Comparison of ENCODE assay signal across 14 mouse cellular contexts in genomic region chr7:110753926-110754330, GRCm38 (mm10). TPM values are rescaled to one million over a fixed set of nuclear protein-coding genes. Genes with fewer than 3 reads are reported as not detected.
DNase-seq lines count a peak whose midpoint lies in the region; ATAC-seq and TF ChIP-seq lines count a peak whose summit lies in the region.
"Had no signal": no experiment of that assay in that cellular context is flagged by ENCODE, and none has a peak within 500 bp of the region (broad histone marks: within the 10 kb centered on the region; RNA-seq: fewer than 3 reads in every experiment).

No protein-coding gene starts in this region.

- peak; percentile 45 for DNase-seq in gastrocnemius, adult 2 months
- DNase-seq in gastrocnemius, postnatal 36 days = no peak
- peak; percentile 91 for DNase-seq in midbrain, embryonic 11.5 days (ENCODE audit: low spot score, missing footprints)
- DNase-seq in left cerebral cortex, postnatal 4 days = no peak
- DNase-seq: adrenal gland, postnatal 10 days; cerebellum, adult 18-20 months; thymus, adult 2 months had no signal

- H3K9ac ChIP-seq in midbrain, embryonic 11.5 days (ENCODE audit: low read length) = no peak overlapping the region
- H3K9ac ChIP-seq in midbrain, embryonic 16.5 days (ENCODE audit: low read depth, low read length) = no peak overlapping the region
- H3K9ac ChIP-seq in kidney, embryonic 15.5 days = no peak overlapping the region
- no peak overlapping the region for H3K9ac ChIP-seq in midbrain, embryonic 13.5 days (replicated peaks)
- H3K9ac ChIP-seq: liver, embryonic 15.5 days; neural tube, embryonic 13.5 days had no signal

- H3K4me3 ChIP-seq in gastrocnemius, adult 2 months = no peak overlapping the region
- no peak overlapping the region for H3K4me3 ChIP-seq in midbrain, embryonic 11.5 days (ENCODE audit: low read depth, low read length)
- H3K4me3 ChIP-seq in midbrain, embryonic 16.5 days (ENCODE audit: low read depth, low read length) = no peak overlapping the region
- H3K4me3 ChIP-seq in kidney, embryonic 15.5 days (replicated peaks) = no peak overlapping the region
- H3K4me3 ChIP-seq in midbrain, embryonic 13.5 days (replicated peaks) = no peak overlapping the region
- H3K4me3 ChIP-seq: liver, embryonic 15.5 days; neural tube, embryonic 13.5 days had no signal

- H3K9me3 ChIP-seq in midbrain, embryonic 11.5 days (ENCODE audit: control insufficient read depth, low read length) = no peaks in the 10 kb centered on the region
- no peaks in the 10 kb centered on the region for H3K9me3 ChIP-seq in midbrain, embryonic 16.5 days (replicated peaks; ENCODE audit: control insufficient read depth, low read length, poor library complexity, severe bottlenecking)
- no peaks in the 10 kb centered on the region for H3K9me3 ChIP-seq in kidney, embryonic 15.5 days (replicated peaks)
- no peaks in the 10 kb centered on the region for H3K9me3 ChIP-seq in midbrain, embryonic 13.5 days
- H3K9me3 ChIP-seq: liver, embryonic 15.5 days; neural tube, embryonic 13.5 days had no signal

- intact Hi-C loops in gastrocnemius, adult 2 months (cut with DNase I) = no loop called here
- intact Hi-C loops in gastrocnemius, postnatal 36 days (cut with DNase I) = no loop called here
- intact Hi-C loops in left cerebral cortex, postnatal 4 days (cut with DNase I) = no loop called here

- H3K27me3 ChIP-seq in midbrain, embryonic 11.5 days (ENCODE audit: control insufficient read depth, insufficient read depth, low read length) = no peaks in the 10 kb centered on the region
- no peaks in the 10 kb centered on the region for H3K27me3 ChIP-seq in midbrain, embryonic 16.5 days (ENCODE audit: control insufficient read depth, insufficient read depth, low read depth, low read length)
- H3K27me3 ChIP-seq in kidney, embryonic 15.5 days = no peaks in the 10 kb centered on the region
- H3K27me3 ChIP-seq in midbrain, embryonic 13.5 days = no peaks in the 10 kb centered on the region
- H3K27me3 ChIP-seq: neural tube, embryonic 13.5 days had no signal

- 15% methylated on average over 5 of the region's 5 CpGs for WGBS in midbrain, embryonic 11.5 days
- 24% methylated on average over 5 of the region's 5 CpGs for WGBS in midbrain, embryonic 16.5 days
- WGBS in kidney, embryonic 15.5 days = 19% methylated on average over 5 of the region's 5 CpGs
- whole genome bisulfite sequencing in midbrain, embryonic 13.5 days = 20% methylated on average over 5 of the region's 5 CpGs

- TF ChIP-seq CTCF in gastrocnemius, adult 2 months (IDR thresholded peaks at IDR 0.05) = no peak

- H3K4me2 ChIP-seq in midbrain, embryonic 11.5 days = no peak overlapping the region
- H3K4me2 ChIP-seq in midbrain, embryonic 16.5 days (ENCODE audit: low read length) = no peak overlapping the region
- no peak overlapping the region for H3K4me2 ChIP-seq in kidney, embryonic 15.5 days
- no peak overlapping the region for H3K4me2 ChIP-seq in midbrain, embryonic 13.5 days (replicated peaks)
- H3K4me2 ChIP-seq: liver, embryonic 15.5 days; neural tube, embryonic 13.5 days had no signal

- 0 out of 2 replicates have a peak, but pooled peaks have one; percentile 42 for ATAC-seq in midbrain, embryonic 11.5 days (ENCODE audit: low FRiP score)
- ATAC-seq in midbrain, embryonic 16.5 days = no peak
- peak; percentile 66 for ATAC-seq in kidney, embryonic 15.5 days (replicated peaks; ENCODE audit: low FRiP score)
- no peak for ATAC-seq in midbrain, embryonic 13.5 days
- ATAC-seq in activated CD4-positive, CD25-positive, alpha-beta regulatory T cell, adult 4 months = no peak
- ATAC-seq: inflammation-experienced regulatory T-cells, adult 6 months had no signal

- peak overlapping the region; percentile 8; the same call in 1 of the 2 replicates for H3K27ac ChIP-seq in gastrocnemius, adult 2 months
- no peak overlapping the region for H3K27ac ChIP-seq in midbrain, embryonic 11.5 days (ENCODE audit: low read depth, low read length)
- H3K27ac ChIP-seq in midbrain, embryonic 16.5 days (ENCODE audit: low read length) = no peak overlapping the region
- H3K27ac ChIP-seq in kidney, embryonic 15.5 days = no peak overlapping the region
- no peak overlapping the region for H3K27ac ChIP-seq in midbrain, embryonic 13.5 days
- H3K27ac ChIP-seq: liver, embryonic 15.5 days; neural tube, embryonic 13.5 days had no signal

- H3K4me1 ChIP-seq in midbrain, embryonic 11.5 days (ENCODE audit: control insufficient read depth, insufficient read depth, low read length) = peaks cover 3% of the 10 kb centered on the region; the same call in 1 of the 2 replicates
- H3K4me1 ChIP-seq in midbrain, embryonic 16.5 days (ENCODE audit: control insufficient read depth, insufficient read depth, low read length) = no peaks in the 10 kb centered on the region
- peaks cover 40% of the 10 kb centered on the region for H3K4me1 ChIP-seq in kidney, embryonic 15.5 days
- H3K4me1 ChIP-seq in midbrain, embryonic 13.5 days (replicated peaks) = no peaks in the 10 kb centered on the region
- H3K4me1 ChIP-seq: liver, embryonic 15.5 days; neural tube, embryonic 13.5 days had no signal

- H3K36me3 ChIP-seq in midbrain, embryonic 11.5 days (ENCODE audit: control insufficient read depth, insufficient read depth, low read length) = no peaks in the 10 kb centered on the region
- no peaks in the 10 kb centered on the region for H3K36me3 ChIP-seq in midbrain, embryonic 16.5 days (ENCODE audit: control insufficient read depth, insufficient read depth, low read length)
- H3K36me3 ChIP-seq in kidney, embryonic 15.5 days = no peaks in the 10 kb centered on the region
- no peaks in the 10 kb centered on the region for H3K36me3 ChIP-seq in midbrain, embryonic 13.5 days
- H3K36me3 ChIP-seq: liver, embryonic 15.5 days; neural tube, embryonic 13.5 days had no signal

RNA-seq across cellular contexts. Expression of gene Ampd3, which starts 14.1 kb away (rescaled TPM):
- 10 to 100 TPM in 1 of 2 experiments, 1 to 10 TPM in 1; 7.6 to 16.6 TPM for total RNA-seq in gastrocnemius, adult 2 months (2021)
- total RNA-seq in gastrocnemius, postnatal 36 days (2021) = 1 to 10 TPM; 6.0 to 9.8 TPM
- 1.4 and 2.6 TPM in 2 replicates for polyA plus RNA-seq in midbrain, embryonic 11.5 days (2014; fragmentation: Nextera tagmentation; extraction: Ambion mirVana)
- polyA plus RNA-seq in midbrain, embryonic 16.5 days (2015; fragmentation: Nextera tagmentation; extraction: Ambion mirVana) = 10.3 and 13.9 TPM in 2 replicates
- 7.1 and 9.8 TPM in 2 replicates for polyA plus RNA-seq in kidney, embryonic 15.5 days (2015; fragmentation: Nextera tagmentation; extraction: Ambion mirVana)
- total RNA-seq in left cerebral cortex, postnatal 4 days (2021) = 10 to 100 TPM; 18.5 to 19.5 TPM
- 2.9 and 3.7 TPM in 2 replicates for polyA plus RNA-seq in midbrain, embryonic 13.5 days (2015; fragmentation: Nextera tagmentation; extraction: Ambion mirVana)
- polyA plus RNA-seq in activated CD4-positive, CD25-positive, alpha-beta regulatory T cell, adult 4 months (2017; shearing (Covaris generic)) = 1 to 10 TPM; 3.7 to 3.9 TPM

Comparison
In these comparisons a context has a peak if more than half of its experiments do, and no peak if none do; other contexts are left out.
1. DNase-seq: peak in gastrocnemius, adult 2 months (single experiment) and midbrain, embryonic 11.5 days (single experiment); none in gastrocnemius, postnatal 36 days (0 of 2) and left cerebral cortex, postnatal 4 days (single experiment).
2. ATAC-seq: peak in midbrain, embryonic 11.5 days (single experiment) and kidney, embryonic 15.5 days (single experiment); none in midbrain, embryonic 16.5 days (single experiment), midbrain, embryonic 13.5 days (single experiment) and activated CD4-positive, CD25-positive, alpha-beta regulatory T cell, adult 4 months (single experiment).